Mouse (Mus musculus) embryonic fibroblast, embryonic 13.5 days (primary cell): ENCODE data around the gene Dgkh.

Experiments used
- CTCF ChIP-seq: IDR thresholded peaks from 2 replicates; pipeline ENCODE4 v1.5.1; 2011; ENCODE audit warnings: mild to moderate bottlenecking, control low read depth, low read length, moderate library complexity, borderline replicate concordance; ENCODE audit not compliant: insufficient read depth
- POLR2A ChIP-seq: IDR thresholded peaks from 2 replicates; pipeline ENCODE4 v1.6.1; 2011; ENCODE audit warnings: low read depth, mild to moderate bottlenecking, control low read depth, low read length, moderate library complexity

DNA sequence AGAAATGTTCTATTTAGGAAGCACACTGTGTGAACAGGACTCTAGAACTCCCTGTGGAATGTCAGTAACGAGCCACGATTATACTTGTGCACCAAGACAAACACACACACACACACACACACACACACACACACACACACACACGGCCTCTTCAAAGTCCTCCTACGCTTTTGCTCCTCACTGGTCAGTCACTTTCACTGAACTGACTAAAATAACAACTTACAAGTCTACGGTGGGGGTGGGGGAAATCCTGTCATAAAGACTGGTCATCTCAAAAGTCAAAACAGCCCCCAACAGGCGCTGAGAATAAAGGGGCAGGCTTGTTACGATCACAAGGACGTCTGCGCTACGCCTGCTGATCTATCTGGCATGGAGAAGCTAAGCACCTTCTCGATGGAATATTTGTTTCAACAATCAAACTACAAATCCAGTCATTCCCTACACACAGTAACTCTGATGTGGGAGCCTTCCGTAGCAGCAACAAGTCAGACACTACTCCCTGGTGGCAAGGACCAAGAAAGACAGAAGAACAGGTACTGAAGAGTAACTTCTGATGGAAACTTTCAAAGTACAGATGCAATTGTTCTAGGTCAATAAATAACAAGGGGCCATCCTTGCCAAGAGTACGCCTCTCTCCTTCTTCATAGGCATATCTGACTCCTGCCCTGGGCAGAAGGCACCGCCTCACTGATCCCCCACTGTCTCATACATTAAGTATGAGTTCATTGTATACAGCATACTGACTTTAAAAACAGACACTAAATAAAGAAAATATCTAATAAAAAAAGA, 96.8 kb downstream of the Dgkh start:
- no peak for TF ChIP-seq CTCF
- TF ChIP-seq POLR2A, result no peak
